Mouse (Mus musculus) lung, embryonic 14.5 days (tissue): ENCODE measurements at regions not wholly inside any gene's neighbourhood (a gene's known extent, or its start where the extent isn't known, plus 50 kb on each side); places are given as distances from the start of the nearest gene placed in this dataset.
A peak's percentile ranks its signal among the peaks of the same experiment; 100 is the strongest.

Experiments used
- ATAC-seq: fragments of 200-750 bp; cut with Nextera tagmentation; 2 replicates; pipeline ENCODE4 v1.8.0; 2017; ENCODE audit warnings: mild to moderate bottlenecking, moderate TSS enrichment, moderate library complexity; ENCODE audit not compliant: insufficient read depth
- DNase-seq: peaks from one replicate; pipeline ENCODE4 v3.0.0-alpha.2; 2015
- H3K27ac ChIP-seq: fragments of 300-500 bp; sonication (generic); 2 replicates; pipeline ENCODE4 v1.5.1; 2014; ENCODE audit warnings: low read depth, mild to moderate bottlenecking, moderate library complexity
- H3K27me3 ChIP-seq: fragments of 300-500 bp; sonication (generic); 2 replicates; pipeline ENCODE4 v1.6.1; 2014; ENCODE audit warnings: low read length, control low read depth; ENCODE audit not compliant: insufficient read depth
- H3K36me3 ChIP-seq: fragments of 300-500 bp; sonication (generic); 2 replicates; pipeline ENCODE4 v1.6.1; 2014; ENCODE audit warnings: control low read depth; ENCODE audit not compliant: insufficient read depth
- H3K4me1 ChIP-seq: fragments of 300-500 bp; sonication (generic); 2 replicates; pipeline ENCODE4 v1.6.1; 2014; ENCODE audit warnings: antibody characterized with exemption, control low read depth; ENCODE audit not compliant: insufficient read depth
- H3K4me2 ChIP-seq: fragments of 300-500 bp; sonication (generic); 2 replicates; pipeline ENCODE4 v1.6.1; 2014; ENCODE audit warnings: mild to moderate bottlenecking
- H3K4me3 ChIP-seq: fragments of 300-500 bp; sonication (generic); 2 replicates; pipeline ENCODE4 v1.5.1; 2014; ENCODE audit warnings: low read depth, low read length
- H3K9ac ChIP-seq: fragments of 300-500 bp; sonication (generic); 2 replicates; pipeline ENCODE4 v1.6.1; 2014
- H3K9me3 ChIP-seq: fragments of 300-500 bp; sonication (generic); 2 replicates; pipeline ENCODE4 v1.6.1; 2016; ENCODE audit warnings: low read depth, low read length, control low read depth
- CTCF ChIP-seq: IDR thresholded peaks from 2 replicates; pipeline ENCODE4 v1.5.1; 2016; ENCODE audit warnings: antibody characterized with exemption, low read depth
- WGBS: fragments of 180-500 bp; shearing (Covaris S2); extraction: QIAGEN DNeasy Blood & Tissue Kit; methylation state at CpG from one replicate; pipeline ENCODE4 v1.1.7; 2014; 5-methylcytosine and 5-hydroxymethylcytosine counted together

DNA sequence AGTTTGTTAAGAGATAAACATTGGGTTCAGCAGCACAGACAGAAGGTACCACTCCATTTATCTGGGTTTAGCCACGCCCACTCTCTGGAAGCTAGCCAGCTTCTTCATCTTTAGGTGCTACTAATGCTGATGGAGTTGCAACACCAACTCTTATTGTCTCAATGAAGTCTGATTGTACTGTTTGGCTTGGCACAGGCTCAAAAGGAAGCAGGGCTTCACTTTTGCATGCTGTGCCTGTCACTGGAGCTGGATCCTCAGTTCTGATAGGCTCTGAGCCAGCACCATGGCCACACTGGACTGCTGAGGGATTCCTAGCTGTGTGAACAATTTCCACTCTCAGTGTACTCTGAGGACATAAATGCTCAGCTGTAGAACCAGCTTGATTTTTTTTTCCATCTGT lies 320.7 kb downstream of the Tbx15 start:
- Histone ChIP-seq H3K4me1 (no peaks in the 10 kb centered on the region), H3K9me3 (no peaks in the 10 kb centered on the region), H3K4me3 (no peak overlapping the region), H3K27ac (no peak overlapping the region), H3K4me2 (no peak overlapping the region), H3K27me3 (no peaks in the 10 kb centered on the region), H3K9ac (no peak overlapping the region), H3K36me3 (no peaks in the 10 kb centered on the region)
- TF ChIP-seq CTCF: no peak
- DNase-seq (peak; percentile 51), ATAC-seq (peak; percentile 80; the same call in 1 of the 2 replicates)
- 30% methylated on average over 1 of the region's 1 CpGs for WGBS

DNA sequence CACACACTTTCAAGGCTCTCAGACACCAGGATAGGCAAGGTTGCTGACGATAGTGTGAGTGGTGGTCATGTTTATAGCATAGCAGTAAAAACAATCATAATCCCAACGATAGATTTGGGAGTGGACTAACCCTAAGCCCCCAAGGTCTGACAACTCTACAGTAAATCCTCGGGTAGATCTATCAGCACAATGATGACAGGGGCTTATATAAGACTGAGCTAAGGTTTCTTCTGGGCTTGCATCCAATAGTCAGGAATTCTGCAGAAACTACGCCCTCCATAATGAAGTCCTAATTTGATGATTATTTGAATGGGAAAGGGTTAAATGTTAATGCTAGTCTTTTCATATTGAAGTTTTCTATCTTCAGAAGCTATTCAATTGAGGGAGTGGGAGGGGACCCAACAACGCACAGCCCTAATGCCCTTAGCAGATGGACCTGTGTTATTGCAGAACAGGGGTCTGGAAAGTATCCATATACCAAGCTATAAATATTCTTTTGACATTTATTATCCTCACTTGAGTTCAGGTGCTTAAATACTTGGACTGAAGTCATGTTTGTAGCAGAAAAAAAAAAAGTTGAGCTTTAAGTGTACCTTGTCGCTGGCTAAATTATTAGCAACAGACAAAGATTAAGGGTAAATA lies 311.8 kb upstream of the Spag17 start:
- no peaks in the 10 kb centered on the region for H3K36me3 ChIP-seq
- no peak for ATAC-seq
- H3K4me3 ChIP-seq: no peak overlapping the region
- no peak overlapping the region for H3K9ac ChIP-seq
- no peaks in the 10 kb centered on the region for H3K9me3 ChIP-seq
- no peak overlapping the region for H3K27ac ChIP-seq
- no peaks in the 10 kb centered on the region for H3K27me3 ChIP-seq
- H3K4me1 ChIP-seq: no peaks in the 10 kb centered on the region
- no peak overlapping the region for H3K4me2 ChIP-seq
- DNase-seq: no peak
- WGBS: 36% methylated on average over 6 of the region's 6 CpGs
- TF ChIP-seq CTCF: no peak

DNA sequence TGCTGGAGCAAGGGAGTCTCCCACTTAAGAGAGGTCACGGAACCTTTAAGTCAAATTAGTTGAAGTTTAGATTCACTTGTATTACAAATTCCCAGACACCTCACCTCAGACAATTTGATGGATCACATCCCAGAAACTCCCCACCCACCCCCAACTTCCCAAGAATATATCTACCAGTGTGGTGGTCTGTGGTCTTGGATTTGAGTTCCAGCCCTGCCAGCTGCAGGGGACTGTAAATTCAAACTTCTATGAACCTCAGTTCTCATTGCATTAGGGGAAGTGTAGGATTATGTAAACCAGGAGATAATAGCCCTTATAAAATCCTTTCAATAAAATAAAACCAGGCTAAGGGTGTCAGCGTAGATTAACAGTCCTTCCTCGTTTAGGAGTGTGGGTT lies 311.2 kb upstream of the Spag17 start:
- TF ChIP-seq CTCF: no peak

DNA sequence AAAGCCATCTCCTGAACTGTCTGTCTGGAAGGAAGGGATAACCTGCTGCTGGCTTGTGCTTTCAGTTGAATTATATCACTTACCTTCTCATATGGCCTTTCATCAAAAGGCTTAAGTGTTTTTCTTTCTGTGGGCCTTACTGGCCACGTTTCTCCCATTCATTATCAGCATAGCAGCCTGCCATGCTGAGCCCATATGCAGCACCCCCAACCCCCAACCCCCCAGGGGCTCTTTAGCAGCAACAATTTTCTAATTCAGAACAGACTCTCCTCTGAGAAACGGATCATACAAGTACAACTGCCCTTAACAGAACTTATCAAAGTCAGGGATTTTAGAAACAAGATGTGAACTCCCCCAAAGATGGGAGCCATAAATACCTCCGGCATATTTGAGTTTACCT lies 282.5 kb upstream of the Spag17 start:
- 37% methylated on average over 3 of the region's 3 CpGs for WGBS
- DNase-seq: no peak

More for the DNA sequence above, 311.2 kb upstream of the Spag17 start:
- WGBS: 61% methylated on average over 3 of the region's 3 CpGs
- no peaks in the 10 kb centered on the region for H3K36me3 ChIP-seq
- no peaks in the 10 kb centered on the region for H3K4me1 ChIP-seq
- no peak for DNase-seq
- H3K9me3 ChIP-seq: no peaks in the 10 kb centered on the region
- H3K27ac ChIP-seq: no peak overlapping the region
- H3K27me3 ChIP-seq: no peaks in the 10 kb centered on the region
- H3K9ac ChIP-seq: no peak overlapping the region
- H3K4me2 ChIP-seq: no peak overlapping the region
- no peak for ATAC-seq
- H3K4me3 ChIP-seq: no peak overlapping the region

DNA sequence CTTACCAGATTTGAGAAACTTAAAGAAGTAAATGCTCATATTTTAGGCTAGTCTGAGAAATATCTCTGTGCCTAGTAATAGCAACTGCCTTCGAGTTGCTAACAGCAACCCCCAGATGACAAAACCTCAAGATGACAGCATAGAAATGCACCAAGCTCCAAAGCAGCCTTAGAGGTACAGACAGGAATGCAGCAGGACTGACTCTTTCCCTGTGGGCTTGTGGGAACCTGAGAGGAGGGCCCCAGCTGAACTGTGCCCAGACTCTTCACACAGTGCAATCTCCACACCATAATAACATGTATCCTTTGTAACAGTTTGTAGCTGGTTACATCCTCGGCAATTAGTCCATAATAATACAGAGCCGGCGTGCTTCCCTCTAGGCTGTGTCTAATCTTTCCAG lies 252.9 kb upstream of the Spag17 start:
- Histone ChIP-seq H3K27ac (no peak overlapping the region), H3K9me3 (no peaks in the 10 kb centered on the region), H3K4me3 (no peak overlapping the region), H3K36me3 (no peaks in the 10 kb centered on the region), H3K9ac (no peak overlapping the region), H3K4me1 (no peaks in the 10 kb centered on the region), H3K4me2 (no peak overlapping the region), H3K27me3 (no peaks in the 10 kb centered on the region)
- ATAC-seq (no peak), DNase-seq (no peak)
- WGBS: 80% methylated on average over 4 of the region's 4 CpGs
- TF ChIP-seq CTCF: no peak

More for the DNA sequence above, 282.5 kb upstream of the Spag17 start:
- Histone ChIP-seq H3K4me3 (no peak overlapping the region), H3K36me3 (no peaks in the 10 kb centered on the region), H3K27me3 (no peaks in the 10 kb centered on the region), H3K4me1 (no peaks in the 10 kb centered on the region), H3K9ac (no peak overlapping the region), H3K27ac (no peak overlapping the region), H3K9me3 (no peaks in the 10 kb centered on the region), H3K4me2 (no peak overlapping the region)
- ATAC-seq: no peak
- TF ChIP-seq CTCF: no peak

DNA sequence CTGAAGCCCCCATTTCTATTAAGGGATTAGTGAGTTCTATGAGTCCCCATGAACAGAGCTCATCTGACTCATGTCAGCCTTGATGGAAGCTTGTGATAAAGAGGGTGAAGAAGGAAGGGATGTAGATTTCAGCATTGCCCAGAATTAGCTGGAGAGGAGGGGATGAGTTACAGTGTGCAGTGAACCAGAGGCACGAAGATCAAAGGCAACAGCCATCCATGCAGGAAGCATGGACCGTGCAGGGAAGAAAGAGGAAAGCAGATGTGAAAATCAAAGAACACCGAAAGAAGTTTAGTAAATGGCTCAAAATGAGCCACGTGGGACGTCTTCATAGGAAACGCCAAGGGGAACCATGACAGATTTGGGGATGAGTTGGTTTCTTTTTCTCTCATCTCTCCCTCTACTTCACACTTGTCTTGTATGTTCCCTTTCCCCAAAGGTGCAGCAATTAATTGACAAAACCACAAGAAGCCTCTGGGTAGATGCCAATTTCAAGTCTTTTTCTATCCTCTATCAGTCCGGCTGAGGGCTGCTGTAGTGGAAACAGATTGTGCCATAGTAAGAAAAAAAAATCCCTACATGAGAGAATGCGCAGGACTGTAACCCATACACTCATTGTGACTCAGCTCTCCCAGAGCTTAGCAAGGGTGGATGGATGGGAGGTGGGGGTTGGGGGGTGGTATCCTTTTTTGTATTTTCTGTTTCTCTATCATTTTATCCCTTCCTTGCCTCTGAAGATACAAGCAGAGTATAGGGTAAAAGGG lies 243.7 kb upstream of the Spag17 start:
- H3K9me3 ChIP-seq: no peaks in the 10 kb centered on the region
- ATAC-seq (no peak), DNase-seq (no peak)
- no peak overlapping the region for H3K9ac ChIP-seq
- H3K4me1 ChIP-seq: no peaks in the 10 kb centered on the region
- 74% methylated on average over 8 of the region's 8 CpGs for WGBS
- no peak overlapping the region for H3K4me2 ChIP-seq
- no peaks in the 10 kb centered on the region for H3K36me3 ChIP-seq
- H3K27ac ChIP-seq: no peak overlapping the region
- no peak overlapping the region for H3K4me3 ChIP-seq
- H3K27me3 ChIP-seq: no peaks in the 10 kb centered on the region
- no peak for TF ChIP-seq CTCF

DNA sequence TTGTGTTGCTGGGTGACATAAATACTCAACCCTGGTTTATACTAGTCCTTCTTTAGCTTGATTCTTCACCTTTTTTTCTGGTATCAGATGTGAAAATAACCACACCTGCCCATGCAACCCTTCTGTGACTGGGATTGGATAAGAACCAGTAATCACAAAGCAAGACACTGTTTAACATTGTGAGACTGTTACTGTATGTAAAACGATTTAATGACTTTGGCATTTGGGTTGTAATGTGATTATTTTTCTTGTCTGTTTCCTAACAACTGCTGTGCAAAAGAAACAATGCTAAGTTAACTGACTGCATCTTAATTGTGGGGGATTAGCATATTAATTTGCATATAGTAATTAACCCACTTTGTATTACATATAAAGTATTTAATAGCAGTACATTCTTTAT lies 240.3 kb upstream of the Spag17 start:
- Histone ChIP-seq H3K36me3 (no peaks in the 10 kb centered on the region), H3K27me3 (no peaks in the 10 kb centered on the region), H3K9ac (no peak overlapping the region), H3K27ac (no peak overlapping the region), H3K9me3 (no peaks in the 10 kb centered on the region), H3K4me2 (no peak overlapping the region), H3K4me1 (no peaks in the 10 kb centered on the region), H3K4me3 (no peak overlapping the region)
- WGBS: 75% methylated on average over 1 of the region's 1 CpGs
- no peak for TF ChIP-seq CTCF
- DNase-seq (no peak), ATAC-seq (no peak)
